Mouse (Mus musculus): ENCODE results near the gene Sprn. TPM values are rescaled to one million over a fixed set of nuclear protein-coding genes. Genes with fewer than 3 reads are reported as not detected.

The Sprn gene
- total RNA-seq, 1 experiment from 2014 or later: not detected

GRCm38 (mm10) chr7:140120484-140120883 is 34.2 kb downstream of the Sprn start:
- ATAC-seq (replicated peaks in 1 of 2; ENCODE audit: insufficient read depth in 1 of 2, low FRiP score in 2 of 2, low TSS enrichment in 1 of 2, low read depth in 1 of 2, poor library complexity in 2 of 2, severe bottlenecking in 2 of 2): no peak

DNA sequence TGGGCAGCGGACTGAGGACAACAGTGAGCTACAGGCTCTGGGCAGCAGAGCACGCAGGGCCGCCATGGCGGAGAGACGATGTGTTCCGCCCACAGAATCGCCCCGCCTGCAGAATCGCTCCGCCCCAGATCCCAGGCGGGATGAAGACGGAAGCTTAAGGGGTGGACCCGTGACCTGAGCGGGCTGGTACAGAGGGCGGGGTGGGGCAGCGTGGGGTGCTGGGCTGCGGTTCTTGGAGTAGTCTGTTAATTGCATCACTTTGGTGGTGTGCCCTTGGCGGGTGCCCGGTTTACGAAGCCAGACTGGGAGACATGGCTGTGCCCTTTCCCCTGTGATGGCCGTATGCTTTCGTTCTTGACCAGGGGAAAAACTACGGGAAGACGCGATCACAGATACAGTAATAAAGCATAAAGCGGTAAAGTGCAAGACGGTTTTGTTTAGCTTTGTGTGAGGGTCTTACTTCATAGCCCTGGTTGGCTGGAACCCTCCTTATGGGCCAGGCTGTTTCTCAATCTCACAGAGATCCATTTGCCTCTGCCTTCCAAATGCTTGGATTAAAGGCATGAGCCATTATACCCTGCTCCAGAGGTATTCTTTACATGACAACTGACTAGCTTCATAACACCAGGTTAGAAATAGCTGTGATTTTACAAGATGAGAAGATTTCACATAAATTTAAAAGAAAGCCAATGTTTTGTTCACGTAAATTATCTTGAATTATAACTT is 38.2 kb downstream of the Sprn start, which contains the start of gene Echs1:
Gene Echs1 (minus strand): TSS at position 148 of the 726 bp plus-strand sequence.
- ATAC-seq (replicated peaks in 1 of 2; ENCODE audit: insufficient read depth in 1 of 2, low FRiP score in 2 of 2, low TSS enrichment in 1 of 2, low read depth in 1 of 2, poor library complexity in 2 of 2, severe bottlenecking in 2 of 2): peak; percentile 99 to 100

DNA sequence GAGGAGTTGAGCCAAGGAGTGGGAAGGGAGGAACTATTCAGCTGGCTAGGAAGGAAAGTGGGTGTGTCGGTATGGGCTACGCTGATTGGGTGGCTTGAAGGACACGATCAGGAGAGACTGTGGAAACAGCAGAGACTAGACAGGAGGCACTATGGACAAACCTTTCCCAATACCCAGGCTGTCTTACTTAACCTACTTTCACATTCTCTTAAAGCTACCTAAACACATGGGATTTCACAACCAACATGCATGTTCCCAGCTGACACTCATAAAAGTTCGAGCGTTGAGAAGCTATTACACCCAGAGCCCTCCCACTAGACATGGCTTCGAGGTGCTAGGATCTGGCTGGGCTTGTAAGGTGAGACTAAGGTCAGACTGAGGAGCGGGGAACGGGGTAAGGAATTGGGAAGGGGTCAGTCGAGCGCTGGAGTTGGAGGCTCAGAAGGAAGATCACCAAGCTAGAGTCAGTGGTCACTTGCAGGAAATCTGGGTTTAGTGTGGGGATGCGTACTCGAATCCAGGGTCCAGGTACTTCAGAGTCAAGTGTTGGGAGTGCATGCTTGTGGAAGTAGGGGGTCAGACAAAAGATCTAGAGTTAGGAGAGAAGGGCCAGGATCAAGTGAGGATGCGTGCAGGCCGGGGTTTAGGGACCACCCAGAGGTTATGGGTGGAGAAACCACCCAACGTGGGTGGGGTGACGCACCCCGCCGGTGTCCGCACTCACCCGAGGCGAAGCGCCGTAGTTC is 38.9 kb downstream of the Sprn start, which contains the start of gene Paox:
Gene Paox (plus strand): TSS at position 217 of the 746 bp plus-strand sequence.
- peak; percentile 40 to 60 for ATAC-seq (replicated peaks in 1 of 2; ENCODE audit: insufficient read depth in 1 of 2, low FRiP score in 2 of 2, low TSS enrichment in 1 of 2, low read depth in 1 of 2, poor library complexity in 2 of 2, severe bottlenecking in 2 of 2)

- no peak for ATAC-seq (replicated peaks in 1 of 2; ENCODE audit: insufficient read depth in 1 of 2, low FRiP score in 2 of 2, low TSS enrichment in 1 of 2, low read depth in 1 of 2, poor library complexity in 2 of 2, severe bottlenecking in 2 of 2)
Observed at GRCm38 (mm10) chr7:140111943-140112342, 42.7 kb downstream of the Sprn start.

DNA sequence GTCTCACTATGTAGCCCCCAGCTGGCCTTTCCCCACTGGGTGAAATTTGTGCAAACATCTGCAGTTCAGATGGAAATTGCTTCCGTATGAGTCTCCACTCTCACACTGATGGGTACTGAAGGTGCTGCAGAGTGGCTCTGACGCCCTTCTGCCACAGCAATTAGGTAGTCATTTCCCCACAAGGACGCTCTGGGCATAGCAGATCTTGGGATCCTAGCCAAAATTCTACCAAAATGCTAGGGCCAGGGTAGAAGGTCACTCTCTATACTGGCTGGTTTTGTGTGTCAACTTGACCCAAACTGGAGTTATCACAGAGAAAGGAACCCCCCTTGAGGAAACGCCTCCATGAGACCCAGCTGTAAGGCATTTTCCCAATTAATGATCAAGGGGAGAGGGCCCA is 50.7 kb downstream of the Sprn start:
- no peak for ATAC-seq (replicated peaks in 1 of 2; ENCODE audit: insufficient read depth in 1 of 2, low FRiP score in 2 of 2, low TSS enrichment in 1 of 2, low read depth in 1 of 2, poor library complexity in 2 of 2, severe bottlenecking in 2 of 2)

DNA sequence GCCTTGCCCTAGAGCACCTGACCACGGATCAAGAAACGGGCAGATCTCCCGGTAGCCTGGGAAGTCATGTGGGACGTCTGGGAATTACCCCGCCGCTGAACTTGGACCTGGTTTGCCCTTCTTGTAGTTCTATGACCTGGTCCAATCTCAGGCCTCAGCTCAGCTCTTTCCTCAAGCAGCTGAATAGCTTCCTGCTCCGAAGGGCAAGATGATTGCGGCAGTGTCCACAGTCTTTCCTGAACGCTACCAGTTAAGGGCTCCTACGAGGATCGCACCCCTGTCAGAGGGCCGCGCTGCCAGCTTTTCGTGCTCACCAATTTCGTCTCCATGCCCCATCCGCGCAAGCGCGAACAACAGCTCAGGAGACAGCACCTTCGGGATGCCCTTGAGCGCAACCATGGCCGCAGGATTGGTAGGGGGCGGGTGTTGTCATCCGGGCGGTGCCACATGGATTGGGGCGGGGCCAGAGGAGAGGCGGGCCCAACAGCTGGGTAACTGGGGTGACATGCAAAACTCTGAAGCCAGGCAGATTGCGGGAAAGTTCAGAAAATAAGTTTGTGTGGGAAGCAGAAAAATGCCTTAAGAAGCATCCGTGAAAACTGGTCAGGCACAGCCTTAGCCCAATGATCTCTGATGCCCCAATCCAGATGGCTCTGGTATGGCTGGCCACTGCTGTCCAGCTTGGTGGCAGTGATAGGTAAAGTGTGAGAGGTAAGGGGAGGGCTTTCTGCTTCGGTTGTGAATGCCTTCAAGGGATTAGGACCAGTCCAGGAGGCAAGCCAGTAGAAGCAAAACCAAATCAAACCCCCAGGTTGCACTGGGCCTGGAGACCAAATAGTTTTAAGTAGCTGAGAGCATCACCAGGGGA is 52.5 kb downstream of the Sprn start, which contains the start of gene Fuom:
Gene Fuom (minus strand): TSS at position 449 of the 868 bp plus-strand sequence.
- ATAC-seq (replicated peaks in 1 of 2; ENCODE audit: insufficient read depth in 1 of 2, low FRiP score in 2 of 2, low TSS enrichment in 1 of 2, low read depth in 1 of 2, poor library complexity in 2 of 2, severe bottlenecking in 2 of 2): peak; percentile 96 to 97

- no peak for ATAC-seq (replicated peaks in 1 of 2; ENCODE audit: insufficient read depth in 1 of 2, low FRiP score in 2 of 2, low TSS enrichment in 1 of 2, low read depth in 1 of 2, poor library complexity in 2 of 2, severe bottlenecking in 2 of 2)
Observed at GRCm38 (mm10) chr7:140101498-140101897, 53.2 kb downstream of the Sprn start.

Other genes starting within 250 kb of the Sprn start
- gene Utf1, start 211.1 kb downstream of the Sprn start, total RNA-seq (2017): not detected in 2 replicates
- 1.1 TPM in 1 of 2 replicates, not detected in the other for gene 6430531B16Rik, start 176.1 kb downstream of the Sprn start, total RNA-seq (2017)
- gene Adam8, start 162.3 kb downstream of the Sprn start, total RNA-seq (2017): 5.7 and 14.3 TPM in 2 replicates
- gene Zfp511, start 118.5 kb downstream of the Sprn start, total RNA-seq (2017): 11.9 and 22.5 TPM in 2 replicates
- 38.0 and 43.5 TPM in 2 replicates for gene Tubgcp2, start 118.2 kb downstream of the Sprn start, total RNA-seq (2017)
- gene Msx3, start 105.8 kb downstream of the Sprn start, total RNA-seq (2017): not detected in 2 replicates
- gene Caly, start 72.3 kb downstream of the Sprn start, total RNA-seq (2017): not detected in 2 replicates
- gene Prap1, start 61.5 kb downstream of the Sprn start, total RNA-seq (2017): not detected in 2 replicates
- 5.7 and 7.6 TPM in 2 replicates for gene Fuom, start 52.4 kb downstream of the Sprn start, total RNA-seq (2017)
- gene Paox, start 39.1 kb downstream of the Sprn start, total RNA-seq (2017): 11.2 and 14.3 TPM in 2 replicates
- 65.3 and 85.7 TPM in 2 replicates for gene Echs1, start 38.4 kb downstream of the Sprn start, total RNA-seq (2017)
- 8.2 and 17.1 TPM in 2 replicates for gene Mtg1, start 17.3 kb downstream of the Sprn start, total RNA-seq (2017)
- gene Olfr522, start 9.9 kb upstream of the Sprn start, total RNA-seq (2017): not detected in 2 replicates
- gene Olfr523, start 18.3 kb upstream of the Sprn start, total RNA-seq (2017): not detected in 2 replicates
- gene Olfr524, start 51.1 kb upstream of the Sprn start, total RNA-seq (2017): not detected in 2 replicates
- not detected in 2 replicates for gene Cd163l1, start 63.4 kb upstream of the Sprn start, total RNA-seq (2017)
- 0.50 TPM in 1 of 2 replicates, not detected in the other for gene 5830411N06Rik, start 92.4 kb upstream of the Sprn start, total RNA-seq (2017)
- not detected in 2 replicates for gene Olfr525, start 166.0 kb upstream of the Sprn start, total RNA-seq (2017)
- not detected in 2 replicates for gene Olfr527, start 179.1 kb upstream of the Sprn start, total RNA-seq (2017)
- not detected in 2 replicates for gene Olfr60, start 206.8 kb upstream of the Sprn start, total RNA-seq (2017)
- gene Olfr530, start 221.5 kb upstream of the Sprn start, total RNA-seq (2017): not detected in 2 replicates
- not detected in 2 replicates for gene Olfr531, start 248.0 kb upstream of the Sprn start, total RNA-seq (2017)